Mouse (Mus musculus) MEL (cell line): ENCODE results near the gene Gm9747.

Experiments
- CHD2 ChIP-seq: IDR thresholded peaks from 2 replicates; pipeline ENCODE4 v1.6.1; 2011; ENCODE audit warnings: low read length, improper control_type of control experiment
- CTCF ChIP-seq, 3 experiments: IDR thresholded peaks in 2 of 3; conservative IDR thresholded peaks in 1 of 3; 2 replicates each; pipeline ENCODE4 v1.5.1; 2011 to 2012; ENCODE audit warnings: low read length in 3 of 3, low read depth in 2 of 3, mild to moderate bottlenecking in 2 of 3, improper control_type of control experiment in 1 of 3, inconsistent platforms in 1 of 3, mixed read lengths in 1 of 3, moderate library complexity in 1 of 3; ENCODE audit not compliant: control insufficient read depth in 1 of 3, insufficient read depth in 1 of 3, poor library complexity in 1 of 3, severe bottlenecking in 1 of 3
- EP300 ChIP-seq, 2 experiments: IDR thresholded peaks; 2 replicates each; pipeline ENCODE4 v1.6.1; 2011; ENCODE audit warnings: improper control_type of control experiment in 2 of 2, low read length in 2 of 2, low read depth in 1 of 2, mild to moderate bottlenecking in 1 of 2
- GATA1 ChIP-seq: IDR thresholded peaks from 2 replicates; pipeline ENCODE4 v1.6.1; 2011; ENCODE audit warnings: low read depth, low read length, improper control_type of control experiment
- MYB ChIP-seq: IDR thresholded peaks from 2 replicates; pipeline ENCODE4 v1.6.1; 2011; ENCODE audit warnings: mild to moderate bottlenecking, low read depth, low read length, improper control_type of control experiment
- POLR2A ChIP-seq, 2 experiments: IDR thresholded peaks; 2 replicates each; pipeline ENCODE4 v1.6.1; 2011 to 2012; ENCODE audit warnings: low read length in 2 of 2, mild to moderate bottlenecking in 2 of 2, control low read depth in 1 of 2, improper control_type of control experiment in 1 of 2, low read depth in 1 of 2, moderate library complexity in 1 of 2; ENCODE audit not compliant: control insufficient read depth in 1 of 2, insufficient read depth in 1 of 2, poor library complexity in 1 of 2
- RAD21 ChIP-seq: IDR thresholded peaks from 2 replicates; pipeline ENCODE4 v1.6.1; 2011; ENCODE audit warnings: mild to moderate bottlenecking, low read depth, low read length, improper control_type of control experiment
- TAL1 ChIP-seq: IDR thresholded peaks from 2 replicates; pipeline ENCODE4 v1.6.1; 2012; ENCODE audit warnings: mild to moderate bottlenecking, inconsistent platforms, low read length, moderate library complexity, mixed read lengths
- USF1 ChIP-seq: IDR thresholded peaks from 2 replicates; pipeline ENCODE4 v1.6.1; 2014; ENCODE audit warnings: low read depth, mild to moderate bottlenecking, inconsistent platforms, low read length, improper control_type of control experiment, moderate library complexity

DNA sequence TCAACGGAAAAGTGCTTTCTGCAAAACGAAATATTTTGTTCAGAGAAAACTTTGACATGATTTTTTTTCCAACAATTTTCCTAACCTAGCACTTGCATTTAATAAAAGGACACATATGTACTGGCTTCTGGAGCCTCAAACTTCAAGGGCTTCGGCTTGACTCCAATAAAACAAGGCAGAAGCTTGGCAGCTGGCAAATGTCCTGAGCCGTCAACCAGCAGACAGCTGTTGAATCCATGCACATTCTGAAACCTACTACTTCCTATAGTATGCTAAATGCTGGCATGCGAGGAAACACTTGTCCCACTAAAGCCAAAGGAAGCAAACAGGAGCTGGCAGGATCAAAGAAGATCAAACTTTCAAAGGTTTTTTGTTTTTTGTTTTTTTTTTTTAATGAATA lies 24.5 kb downstream of the Gm9747 start:
- TF ChIP-seq CTCF (IDR thresholded peaks at IDR 0.05 in 2 of 3, conservative IDR thresholded peaks at IDR 0.05 in 1 of 3; ENCODE audit: control insufficient read depth in 1 of 3, insufficient read depth in 1 of 3, low read depth in 2 of 3, low read length in 3 of 3, poor library complexity in 1 of 3, severe bottlenecking in 1 of 3): no peak
- no peak for TF ChIP-seq TAL1
- TF ChIP-seq CHD2: no peak
- TF ChIP-seq GATA1: no peak
- no peak for TF ChIP-seq USF1
- no peak for TF ChIP-seq MYB
- TF ChIP-seq RAD21: no peak
- no peak for TF ChIP-seq POLR2A (IDR thresholded peaks at IDR 0.05; ENCODE audit: control insufficient read depth in 1 of 2, insufficient read depth in 1 of 2, low read depth in 1 of 2, low read length in 2 of 2, poor library complexity in 1 of 2)
- no peak for TF ChIP-seq EP300 (IDR thresholded peaks at IDR 0.05; ENCODE audit: low read depth in 1 of 2, low read length in 2 of 2)
